Mouse (Mus musculus) layer of hippocampus, adult 8-10 months (tissue): ENCODE data around the gene Gm10220. TPM values are rescaled to one million over a fixed set of nuclear protein-coding genes. Genes with fewer than 3 reads are reported as not detected.
A peak's percentile ranks its signal among the peaks of the same experiment; 100 is the strongest.
"Not testable (repeated sequence)": the region's sequence is repeated elsewhere in the genome, so short reads cannot be mapped to it uniquely, and the experiment has no call there.

Experiments used
- DNase-seq, 2 experiments: peaks; one replicate each; pipeline ENCODE4 v3.0.0; 2022; ENCODE audit warnings: low spot score in 2 of 2
- total RNA-seq, 4 experiments: library from RNA; stranded (reverse); gene quantifications; 2 replicates each; pipeline ENCODE4 v1.2.4; 2022

Gm10220 gene
- not detected for total RNA-seq

GRCm38 (mm10) chr5:26121321-26121720 lies at the start of gene Gm10220:
Gene Gm10220 (minus strand): TSS chr5:26121421.
- not testable (repeated sequence) for DNase-seq

DNA sequence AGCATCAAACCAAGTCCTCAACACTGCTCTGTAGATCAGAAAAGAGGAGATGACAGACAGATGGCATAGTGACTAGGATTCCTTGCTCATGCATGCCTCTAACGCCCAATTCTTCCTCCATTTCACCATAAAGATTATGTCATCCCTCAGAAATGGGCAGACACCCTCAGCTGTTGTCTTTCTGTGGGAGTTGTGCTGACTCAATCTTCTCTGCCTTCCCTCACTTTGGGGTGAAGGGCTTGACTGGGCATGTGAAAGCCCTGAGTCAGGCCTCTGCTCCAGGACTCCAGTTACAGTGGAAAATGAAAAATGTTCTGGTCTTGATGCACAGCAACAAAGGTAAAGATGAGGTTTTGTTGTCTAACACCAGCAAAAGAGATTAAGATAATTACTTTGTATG lies 48.6 kb upstream of the Gm10220 start:
- DNase-seq = no peak

DNA sequence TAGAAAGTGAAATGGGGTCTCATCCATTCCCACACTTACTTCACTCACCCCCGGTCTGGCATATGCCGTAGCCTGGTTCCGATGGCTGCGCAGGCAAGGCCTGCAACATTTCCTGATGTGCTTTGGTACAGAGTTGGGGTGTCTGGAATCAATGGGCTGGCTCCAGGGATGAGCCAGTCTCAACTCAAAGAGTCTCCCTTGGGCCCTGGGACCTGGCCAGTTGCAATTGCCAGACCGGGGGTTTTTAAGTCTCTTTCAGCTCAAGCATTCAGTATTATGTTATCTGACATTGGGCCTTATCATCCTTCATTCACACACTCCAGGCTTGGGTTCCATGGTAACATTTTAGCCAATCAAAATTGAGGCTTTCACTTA lies 44.6 kb upstream of the Gm10220 start:
- no peak for DNase-seq

- peak; percentile 8 to 20 for DNase-seq
Observed at GRCm38 (mm10) chr5:26165036-26165790, 44.0 kb upstream of the Gm10220 start.

GRCm38 (mm10) chr5:26157396-26158170 lies 36.4 kb upstream of the Gm10220 start:
- no peak for DNase-seq

GRCm38 (mm10) chr5:26142891-26143290 lies 21.7 kb upstream of the Gm10220 start:
- no peak for DNase-seq

DNA sequence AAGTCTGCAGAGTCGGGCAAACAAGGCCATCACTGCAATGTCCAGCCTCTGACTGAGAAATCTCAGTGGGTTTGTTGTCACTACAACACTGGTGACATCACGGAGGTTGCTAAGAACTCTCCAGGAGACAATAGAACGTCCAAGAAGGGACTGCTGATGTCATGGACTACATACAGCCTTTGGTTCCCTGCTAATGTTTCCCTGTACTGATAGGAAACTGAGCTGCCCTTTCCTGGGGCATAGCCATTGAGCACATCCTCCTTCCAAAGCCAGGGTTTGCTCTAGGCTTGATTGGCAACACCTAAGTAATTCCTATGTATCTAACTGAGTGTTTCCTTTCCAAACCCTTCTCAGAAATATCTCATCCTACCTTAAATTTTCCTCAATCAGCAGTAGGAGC lies 16.0 kb downstream of the Gm10220 start, which contains the start of gene 5031410I06Rik:
TSS of gene 5031410I06Rik (minus strand) at position 101 of the 400 bp plus-strand sequence.
- DNase-seq = not testable (repeated sequence)

DNA sequence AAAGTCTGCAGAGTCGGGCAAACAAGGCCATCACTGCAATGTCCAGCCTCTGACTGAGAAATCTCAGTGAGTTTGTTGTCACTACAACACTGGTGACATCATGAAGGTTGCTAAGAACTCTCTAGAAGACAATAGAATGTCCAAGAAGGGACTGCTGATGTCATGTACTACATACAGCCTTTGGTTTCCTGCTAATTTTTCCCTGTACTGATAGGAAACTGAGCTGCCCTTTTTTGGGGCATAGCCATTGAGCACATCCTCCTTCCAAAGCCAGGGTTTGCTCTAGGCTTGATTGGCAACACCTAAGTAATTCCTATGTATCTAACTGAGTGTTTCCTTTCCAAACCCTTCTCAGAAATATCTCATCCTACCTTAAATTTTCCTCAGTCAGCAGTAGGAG lies 32.0 kb downstream of the Gm10220 start, which contains the start of gene Gm10471:
TSS of gene Gm10471 (minus strand) at position 101 of the 400 bp plus-strand sequence.
- DNase-seq = not testable (repeated sequence)

DNA sequence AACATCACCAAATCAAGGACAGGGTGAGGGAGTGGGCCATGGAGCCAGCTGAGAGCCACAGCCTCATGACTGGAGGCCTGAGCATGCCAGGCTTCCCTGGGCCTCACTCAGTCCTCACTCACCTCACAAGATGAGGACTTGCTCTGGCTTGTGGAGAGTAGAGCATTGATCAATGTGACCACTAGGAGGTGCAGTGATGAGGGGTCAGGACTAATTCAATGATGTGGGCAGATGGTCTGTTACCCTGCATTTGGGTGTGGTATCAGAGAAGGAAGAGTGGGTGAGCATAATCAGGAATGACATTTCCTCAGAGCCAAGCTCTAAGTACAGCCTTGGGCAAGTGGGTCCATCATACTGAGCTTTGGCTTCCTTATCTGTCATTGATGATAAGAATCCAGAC lies 42.2 kb downstream of the Gm10220 start:
- not testable (repeated sequence) for DNase-seq

- no peak for DNase-seq
Observed at GRCm38 (mm10) chr5:26070716-26071115, 50.5 kb downstream of the Gm10220 start.

Other genes starting within 250 kb of the Gm10220 start
- not detected for gene Gm21663, start 179.0 kb downstream of the Gm10220 start, total RNA-seq
- gene Gm21671, start 167.0 kb downstream of the Gm10220 start, total RNA-seq = not detected
- gene Gm21680, start 148.8 kb downstream of the Gm10220 start, total RNA-seq = not detected
- gene Gm21698, start 132.8 kb downstream of the Gm10220 start, total RNA-seq = not detected
- gene Gm1979, start 116.6 kb downstream of the Gm10220 start, total RNA-seq = under 1 TPM in 1 of 4 experiments, not detected in 3; 0.93 TPM
- gene Gm5862, start 98.5 kb downstream of the Gm10220 start, total RNA-seq = not detected
- not detected for gene Speer4a, start 81.9 kb downstream of the Gm10220 start, total RNA-seq
- gene Gm7347, start 62.8 kb downstream of the Gm10220 start, total RNA-seq = under 1 TPM in 1 of 4 experiments, not detected in 3; 0.11 TPM
- not detected for gene Gm10471, start 32.1 kb downstream of the Gm10220 start, total RNA-seq
- gene 5031410I06Rik, start 16.1 kb downstream of the Gm10220 start, total RNA-seq = not detected
- under 1 TPM; 0.39 to 0.59 (median 0.48) TPM for gene Gm7361, start 136.3 kb upstream of the Gm10220 start, total RNA-seq